Mouse (Mus musculus): ENCODE data around the gene Cpsf3. TPM values are rescaled to one million over a fixed set of nuclear protein-coding genes. Genes with fewer than 3 reads are reported as not detected.

Gene Cpsf3
- total RNA-seq (2012; rRNA removed) (79.8 and 89.1 TPM in 2 replicates), total RNA-seq (2014; rRNA removed) (117 and 119 TPM in 2 replicates), polyA plus RNA-seq (2012; ENCODE audit: insufficient read length, low read depth) (159 and 193 TPM in 2 replicates)

- Histone ChIP-seq H3K4me1 (ENCODE audit: control insufficient read depth in 1 of 2, insufficient read depth in 2 of 2) (peaks cover 6 to 17% of the 10 kb centered on the region in 2 experiments; a peak in 3 of 4 replicates), H3K9me3 (replicated peaks; ENCODE audit: low read length) (no peaks in the 10 kb centered on the region), H3K4me2 (ENCODE audit: insufficient read depth, low read depth, poor library complexity, severe bottlenecking) (peak within 1 kb of the TSS; percentile 66), H3K4me3 (replicated peaks in 1 of 3; ENCODE audit: low read depth in 2 of 3, low read length in 2 of 3, poor library complexity in 1 of 3) (peak within 1 kb of the TSS; percentile 90 to 94 (median 92)), H3K27me3 (replicated peaks) (no peaks in the 10 kb centered on the region), H3K9ac (ENCODE audit: insufficient read depth, low read depth) (peak within 1 kb of the TSS; percentile 90), H3K79me2 (replicated peaks; ENCODE audit: control insufficient read depth, extremely low read depth, insufficient read depth, poor library complexity, severe bottlenecking) (peaks cover 42% of the 10 kb centered on the region), H3K27ac (ENCODE audit: insufficient read depth, low read depth) (peak within 1 kb of the TSS; percentile 27), H3K36me3 (replicated peaks in 1 of 2; ENCODE audit: control insufficient read depth in 1 of 2, insufficient read depth in 1 of 2, low read length in 1 of 2) (peaks cover 2 to 42% of the 10 kb centered on the region in 2 experiments)
- peak; percentile 38 for DNase-seq (ENCODE audit: extremely low read depth)
- TF ChIP-seq KAT2A (IDR thresholded peaks at IDR 0.05; ENCODE audit: insufficient replicate concordance, low read length) (no peak), JUND (conservative IDR thresholded peaks at IDR 0.05; ENCODE audit: low read depth, low read length) (no peak), CTCF (conservative IDR thresholded peaks at IDR 0.05 in 1 of 2, IDR thresholded peaks at IDR 0.05 in 1 of 2; ENCODE audit: low read depth in 2 of 2, low read length in 2 of 2) (peak in 1 of 2 experiments; percentile 45; a peak in 2 of 4 replicates), ELF1 (IDR thresholded peaks at IDR 0.05; ENCODE audit: low read depth, low read length) (no peak)
- dilution Hi-C loops (cut with MboI; ENCODE audit: extremely low pct_ligation_motif_present, extremely low pct_unique_long_range_greater_than_20kb, low sequenced_read_pairs) (no loop called here), in situ Hi-C loops (cut with MboI; ENCODE audit: low pct_ligation_motif_present, low pct_unique_long_range_greater_than_20kb, low sequenced_read_pairs) (loop anchor here (25.0 kb wide), 1 partner anchor 327 kb away; no protein-coding TSS in a partner anchor)
Observed at GRCm38 (mm10) chr12:21284761-21285441, at the start of gene Cpsf3. Gene Cpsf3 (plus strand): TSS chr12:21285391.

- no peaks in the 10 kb centered on the region for H3K36me3 ChIP-seq (replicated peaks in 1 of 2; ENCODE audit: control insufficient read depth in 1 of 2, insufficient read depth in 1 of 2, low read length in 1 of 2)
- no peaks in the 10 kb centered on the region for H3K79me2 ChIP-seq (replicated peaks; ENCODE audit: control insufficient read depth, extremely low read depth, insufficient read depth, poor library complexity, severe bottlenecking)
- in situ Hi-C loops (cut with MboI; ENCODE audit: low pct_ligation_motif_present, low pct_unique_long_range_greater_than_20kb, low sequenced_read_pairs) (no loop called here), dilution Hi-C loops (cut with MboI; ENCODE audit: extremely low pct_ligation_motif_present, extremely low pct_unique_long_range_greater_than_20kb, low sequenced_read_pairs) (no loop called here)
- no peak overlapping the region for H3K9ac ChIP-seq (ENCODE audit: insufficient read depth, low read depth)
- no peak overlapping the region for H3K4me3 ChIP-seq (replicated peaks in 1 of 3; ENCODE audit: low read depth in 2 of 3, low read length in 2 of 3, poor library complexity in 1 of 3)
- H3K27ac ChIP-seq (ENCODE audit: insufficient read depth, low read depth), result no peak overlapping the region
- no peaks in the 10 kb centered on the region for H3K4me1 ChIP-seq (ENCODE audit: control insufficient read depth in 1 of 2, insufficient read depth in 2 of 2)
- no peak overlapping the region for H3K4me2 ChIP-seq (ENCODE audit: insufficient read depth, low read depth, poor library complexity, severe bottlenecking)
- TF ChIP-seq USF1 (IDR thresholded peaks at IDR 0.05; ENCODE audit: low read depth, low read length) (no peak), SMC3 (IDR thresholded peaks at IDR 0.05; ENCODE audit: low read depth, low read length) (no peak), E2F4 (IDR thresholded peaks at IDR 0.05; ENCODE audit: insufficient replicate concordance, low read depth, low read length) (no peak), POLR2A (IDR thresholded peaks at IDR 0.05; ENCODE audit: low read depth, low read length) (no peak), ZNF384 (IDR thresholded peaks at IDR 0.05; ENCODE audit: low read depth, low read length) (no peak), CTCF (conservative IDR thresholded peaks at IDR 0.05 in 1 of 2, IDR thresholded peaks at IDR 0.05 in 1 of 2; ENCODE audit: low read depth in 2 of 2, low read length in 2 of 2) (no peak), ETS1 (conservative IDR thresholded peaks at IDR 0.05; ENCODE audit: low read depth, low read length) (no peak), ZKSCAN1 (IDR thresholded peaks at IDR 0.05; ENCODE audit: borderline replicate concordance, low read depth, low read length) (no peak), CHD1 (IDR thresholded peaks at IDR 0.05; ENCODE audit: low read depth, low read length) (no peak), NRF1 (IDR thresholded peaks at IDR 0.05; ENCODE audit: low read depth, low read length) (no peak), MXI1 (IDR thresholded peaks at IDR 0.05; ENCODE audit: low read depth, low read length) (no peak), KAT2A (IDR thresholded peaks at IDR 0.05; ENCODE audit: insufficient replicate concordance, low read length) (no peak), MAZ (IDR thresholded peaks at IDR 0.05; ENCODE audit: low read depth, low read length) (no peak), MYC (IDR thresholded peaks at IDR 0.05; ENCODE audit: low read depth, low read length) (no peak), SIN3A (IDR thresholded peaks at IDR 0.05; ENCODE audit: low read length) (no peak), HCFC1 (IDR thresholded peaks at IDR 0.05; ENCODE audit: low read depth, low read length) (no peak), ZMIZ1 (IDR thresholded peaks at IDR 0.05; ENCODE audit: low read depth, low read length) (no peak)
- H3K9me3 ChIP-seq (replicated peaks; ENCODE audit: low read length), result no peaks in the 10 kb centered on the region
- H3K27me3 ChIP-seq (replicated peaks), result no peaks in the 10 kb centered on the region
- DNase-seq (ENCODE audit: extremely low read depth), result no peak
Observed at GRCm38 (mm10) chr12:21241965-21242364, 43.2 kb upstream of the Cpsf3 start.
